Mouse (Mus musculus): ENCODE measurements around the gene Loxl1. TPM values are rescaled to one million over a fixed set of nuclear protein-coding genes. Genes with fewer than 3 reads are reported as not detected.
"Not testable (repeated sequence)": the region's sequence is repeated elsewhere in the genome, so short reads cannot be mapped to it uniquely, and the experiment has no call there.

The Loxl1 gene
- total RNA-seq, 2 experiments from 2014 or later: 19.9 to 28.1 TPM

- no peak for DNase-seq (ENCODE audit: low spot score in 2 of 2)
Measured at GRCm38 (mm10) chr9:58278821-58279723, 33.9 kb downstream of the Loxl1 start.

- DNase-seq (ENCODE audit: low spot score in 2 of 2): no peak
Measured at GRCm38 (mm10) chr9:58278313-58278712, 34.7 kb downstream of the Loxl1 start.

GRCm38 (mm10) chr9:58276346-58276745, 36.6 kb downstream of the Loxl1 start:
- no peak for DNase-seq (ENCODE audit: low spot score in 2 of 2)

- no peak for DNase-seq (ENCODE audit: low spot score in 2 of 2)
Measured at GRCm38 (mm10) chr9:58275797-58276196, 37.2 kb downstream of the Loxl1 start.

GRCm38 (mm10) chr9:58275115-58275774, 37.7 kb downstream of the Loxl1 start:
- DNase-seq (ENCODE audit: low spot score in 2 of 2): peak in 1 of 2 experiments; percentile 17

- DNase-seq (ENCODE audit: low spot score in 2 of 2): no peak
Measured at GRCm38 (mm10) chr9:58274626-58275025, 38.4 kb downstream of the Loxl1 start.

GRCm38 (mm10) chr9:58274101-58274604, 38.8 kb downstream of the Loxl1 start:
- DNase-seq (ENCODE audit: low spot score in 2 of 2): no peak

GRCm38 (mm10) chr9:58272855-58273254, 40.1 kb downstream of the Loxl1 start:
- DNase-seq (ENCODE audit: low spot score in 2 of 2): no peak

- DNase-seq (ENCODE audit: low spot score in 2 of 2): no peak
Measured at GRCm38 (mm10) chr9:58272068-58272541, 40.9 kb downstream of the Loxl1 start.

- DNase-seq (ENCODE audit: low spot score in 2 of 2): not testable (repeated sequence)
Measured at GRCm38 (mm10) chr9:58271551-58271950, 41.4 kb downstream of the Loxl1 start.

- DNase-seq (ENCODE audit: low spot score in 2 of 2): no peak
Measured at GRCm38 (mm10) chr9:58271109-58271508, 41.9 kb downstream of the Loxl1 start.

- no peak for DNase-seq (ENCODE audit: low spot score in 2 of 2)
Measured at GRCm38 (mm10) chr9:58270081-58270480, 42.9 kb downstream of the Loxl1 start.

- DNase-seq (ENCODE audit: low spot score in 2 of 2): peak; percentile 54 to 59
Measured at GRCm38 (mm10) chr9:58268384-58269313, 44.3 kb downstream of the Loxl1 start.

- no peak for DNase-seq (ENCODE audit: low spot score in 2 of 2)
Measured at GRCm38 (mm10) chr9:58267046-58267445, 45.9 kb downstream of the Loxl1 start.

- DNase-seq (ENCODE audit: low spot score in 2 of 2): no peak
Measured at GRCm38 (mm10) chr9:58266571-58267011, 46.4 kb downstream of the Loxl1 start.

- no peak for DNase-seq (ENCODE audit: low spot score in 2 of 2)
Measured at GRCm38 (mm10) chr9:58265368-58265767, 47.6 kb downstream of the Loxl1 start.

GRCm38 (mm10) chr9:58262507-58262906, 50.5 kb downstream of the Loxl1 start:
- DNase-seq (ENCODE audit: low spot score in 2 of 2): no peak

- no peak for DNase-seq (ENCODE audit: low spot score in 2 of 2)
Measured at GRCm38 (mm10) chr9:58255704-58256685, 57.0 kb downstream of the Loxl1 start.

GRCm38 (mm10) chr9:58255105-58255504, 57.9 kb downstream of the Loxl1 start:
- DNase-seq (ENCODE audit: low spot score in 2 of 2): no peak

- not testable (repeated sequence) for DNase-seq (ENCODE audit: low spot score in 2 of 2)
Measured at GRCm38 (mm10) chr9:58253805-58254122, 59.2 kb downstream of the Loxl1 start.
